Mouse (Mus musculus) urinary bladder, postnatal 10 days (tissue): ENCODE results near the gene Gm7942.
"Not testable (repeated sequence)": the region's sequence is repeated elsewhere in the genome, so short reads cannot be mapped to it uniquely, and the experiment has no call there.

Experiments
- DNase-seq: peaks from one replicate; pipeline ENCODE4 v3.0.0; 2022; ENCODE audit warnings: low spot score

Gm7942 gene

GRCm38 (mm10) chr5:95106638-95107037 is at the start of gene Gm7942:
Gm7942 (plus strand) TSS chr5:95106938.
- DNase-seq, result not testable (repeated sequence)
